Mouse (Mus musculus): Measurements from ENCODE around the gene Ntn4. TPM values are rescaled to one million over a fixed set of nuclear protein-coding genes. Genes with fewer than 3 reads are reported as not detected.
A peak's percentile ranks its signal among the peaks of the same experiment; 100 is the strongest.

The Ntn4 gene
- total RNA-seq, 2 experiments from 2014 or later, result 5.5 to 7.8 TPM

- Histone ChIP-seq H3K4me3 (no peak overlapping the region), H3K27ac (no peak overlapping the region)
- no peak for TF ChIP-seq CTCF (conservative IDR thresholded peaks at IDR 0.05)
- DNase-seq (ENCODE audit: low spot score in 2 of 2), result no peak
Measured at GRCm38 (mm10) chr10:93647655-93648561, 7.4 kb downstream of the Ntn4 start.

DNA sequence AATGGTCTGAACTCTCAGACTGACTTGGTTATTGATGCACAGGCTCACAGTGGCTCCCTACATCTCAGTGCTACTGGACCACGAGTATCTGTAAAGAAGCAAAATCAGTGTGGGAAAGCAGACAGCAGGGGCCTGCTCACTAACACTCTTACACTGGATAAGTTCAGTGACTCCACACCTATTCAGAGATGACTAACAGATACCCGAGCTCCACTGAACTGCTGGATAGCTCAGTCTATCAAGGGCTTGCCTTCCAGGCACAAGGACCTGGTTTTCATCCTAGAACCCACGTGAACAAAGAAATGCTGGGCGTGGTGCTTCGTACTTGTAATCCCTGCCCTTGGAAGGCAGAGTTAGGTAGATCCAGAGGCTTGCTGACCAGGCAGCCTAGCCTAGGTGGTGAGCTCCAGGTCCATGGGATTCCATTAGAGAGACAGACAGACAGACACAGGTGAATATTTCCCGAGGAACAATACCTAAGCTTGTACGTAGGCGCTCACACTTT lies 8.2 kb downstream of the Ntn4 start:
- TF ChIP-seq CTCF (conservative IDR thresholded peaks at IDR 0.05), result no peak
- Histone ChIP-seq H3K4me3 (no peak overlapping the region), H3K27ac (no peak overlapping the region)
- no peak for DNase-seq (ENCODE audit: low spot score in 2 of 2)

DNA sequence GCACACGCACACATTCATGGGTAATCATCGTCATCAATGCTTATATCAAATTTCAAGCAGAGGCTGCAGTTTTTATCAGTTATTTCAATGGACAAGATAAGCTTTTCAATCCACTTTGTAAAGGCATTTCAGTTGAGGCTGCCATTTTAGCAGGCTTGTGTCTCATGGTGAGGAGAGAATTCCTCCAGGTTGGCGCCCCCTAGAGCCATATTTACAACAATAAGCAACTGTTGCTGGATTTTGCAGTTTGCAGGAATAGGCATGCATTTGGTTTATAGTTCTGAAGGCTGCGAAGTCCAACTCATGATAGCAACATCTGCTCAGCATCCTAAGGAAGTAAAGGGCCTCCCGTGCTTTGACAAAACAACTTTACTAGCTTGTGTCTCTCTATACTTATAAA lies 8.6 kb downstream of the Ntn4 start:
- Histone ChIP-seq H3K4me3 (no peak overlapping the region), H3K27ac (no peak overlapping the region)
- TF ChIP-seq CTCF (conservative IDR thresholded peaks at IDR 0.05), result peak; percentile 46
- DNase-seq (ENCODE audit: low spot score in 2 of 2), result no peak

DNA sequence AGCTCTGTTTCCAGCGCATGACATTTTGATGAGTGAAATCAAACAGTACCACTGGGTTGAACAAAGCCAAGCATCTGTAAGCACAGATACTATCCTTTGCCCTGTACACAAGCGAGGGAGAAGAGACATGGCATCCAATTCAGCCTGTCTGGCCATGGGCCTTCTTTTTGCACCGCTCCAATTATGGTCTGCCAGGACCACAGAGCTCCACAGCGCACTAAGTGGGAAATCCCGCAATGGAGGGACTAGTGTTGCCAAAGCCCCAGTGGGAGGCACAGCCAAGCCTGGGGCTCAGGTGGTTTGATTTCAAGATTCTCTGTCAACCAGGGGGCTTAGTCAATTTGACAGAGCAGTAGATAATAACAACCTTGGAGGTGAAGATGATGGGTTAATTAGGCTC lies 9.1 kb downstream of the Ntn4 start:
- TF ChIP-seq CTCF (conservative IDR thresholded peaks at IDR 0.05), result no peak
- H3K27ac ChIP-seq, result no peak overlapping the region
- no peak for DNase-seq (ENCODE audit: low spot score in 2 of 2)
- no peak overlapping the region for H3K4me3 ChIP-seq

- TF ChIP-seq CTCF (conservative IDR thresholded peaks at IDR 0.05), result no peak
- H3K4me3 ChIP-seq, result no peak overlapping the region
- no peak for DNase-seq (ENCODE audit: low spot score in 2 of 2)
- no peak overlapping the region for H3K27ac ChIP-seq
Measured at GRCm38 (mm10) chr10:93653322-93653721, 12.8 kb downstream of the Ntn4 start.

DNA sequence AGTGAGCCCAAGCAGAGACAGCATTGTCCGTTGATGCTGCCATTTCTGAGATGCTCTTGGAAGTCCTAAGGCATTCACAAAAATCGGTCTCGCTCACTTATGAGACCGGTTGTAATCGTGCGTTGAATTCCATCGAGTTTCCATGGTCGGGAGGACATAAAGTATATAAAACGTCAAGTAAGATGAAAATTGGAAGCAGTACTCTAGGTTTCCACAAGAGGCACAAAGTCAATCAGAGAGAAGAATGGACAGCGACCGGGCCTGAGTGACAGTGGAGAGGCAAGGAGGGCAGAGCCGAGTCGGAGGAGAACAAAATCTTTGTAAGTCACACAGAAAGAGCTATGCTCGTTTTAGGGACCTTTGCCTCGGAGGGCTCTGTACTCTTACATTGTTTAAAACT lies 14.9 kb downstream of the Ntn4 start:
- peak; percentile 39 for TF ChIP-seq CTCF (conservative IDR thresholded peaks at IDR 0.05)
- no peak overlapping the region for H3K4me3 ChIP-seq

DNA sequence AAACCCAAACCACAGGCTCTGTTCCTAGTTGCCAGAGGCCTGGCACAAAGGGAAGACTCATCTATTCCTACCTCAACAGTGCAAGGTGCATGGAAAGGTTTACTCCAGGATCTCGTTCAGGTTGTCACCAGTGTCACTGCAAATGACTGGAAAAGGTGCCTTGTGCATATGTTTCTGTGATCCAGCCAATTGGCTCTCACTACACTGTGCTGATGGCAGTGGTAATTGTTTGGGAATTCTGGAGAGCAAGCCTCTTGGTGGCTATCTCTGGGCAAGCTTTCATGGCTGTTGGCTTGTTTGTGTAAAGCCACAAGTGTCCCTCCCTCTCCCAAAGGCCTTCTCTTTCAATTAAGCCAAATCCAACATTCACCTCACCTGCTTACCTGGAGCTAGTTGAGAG lies 19.3 kb downstream of the Ntn4 start:
- no peak overlapping the region for H3K4me3 ChIP-seq
- H3K27ac ChIP-seq, result no peak overlapping the region
- no peak for TF ChIP-seq CTCF (conservative IDR thresholded peaks at IDR 0.05)
- no peak for DNase-seq (ENCODE audit: low spot score in 2 of 2)

More for the DNA sequence above, 14.9 kb downstream of the Ntn4 start:
- no peak for DNase-seq (ENCODE audit: low spot score in 2 of 2)
- no peak overlapping the region for H3K27ac ChIP-seq

DNA sequence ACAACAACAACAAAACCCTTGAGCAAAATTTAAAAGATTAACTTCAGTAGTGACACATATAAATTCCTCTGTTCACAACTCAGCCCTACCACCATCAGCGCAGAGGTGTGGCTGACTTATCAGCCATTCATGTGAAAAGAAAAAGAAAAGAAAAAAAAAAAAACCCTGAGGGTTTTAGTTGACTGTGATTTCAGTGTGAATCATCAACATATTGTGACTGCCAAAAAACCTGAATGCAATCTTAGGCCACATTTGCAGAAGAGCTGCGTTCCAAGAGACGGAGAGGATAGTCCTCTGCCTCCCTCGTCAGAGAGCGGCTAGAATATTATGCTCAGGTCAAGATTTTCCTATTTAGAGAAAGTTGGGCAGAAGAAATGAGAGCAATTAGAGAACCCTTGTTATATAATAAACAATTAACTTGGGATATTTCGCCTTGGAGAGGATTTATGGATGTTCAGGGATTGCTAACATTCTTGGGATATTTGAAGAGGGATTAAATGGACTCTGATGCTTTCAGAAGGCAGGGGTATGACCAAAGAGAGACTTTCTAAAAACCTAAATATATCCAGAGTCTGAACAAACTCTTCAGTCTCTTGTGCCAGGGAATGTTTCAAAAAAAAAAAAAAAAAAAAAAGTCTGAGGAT lies 21.0 kb downstream of the Ntn4 start:
- no peak for DNase-seq (ENCODE audit: low spot score in 2 of 2)
- TF ChIP-seq CTCF (conservative IDR thresholded peaks at IDR 0.05), result no peak
- Histone ChIP-seq H3K4me3 (no peak overlapping the region), H3K27ac (no peak overlapping the region)

DNA sequence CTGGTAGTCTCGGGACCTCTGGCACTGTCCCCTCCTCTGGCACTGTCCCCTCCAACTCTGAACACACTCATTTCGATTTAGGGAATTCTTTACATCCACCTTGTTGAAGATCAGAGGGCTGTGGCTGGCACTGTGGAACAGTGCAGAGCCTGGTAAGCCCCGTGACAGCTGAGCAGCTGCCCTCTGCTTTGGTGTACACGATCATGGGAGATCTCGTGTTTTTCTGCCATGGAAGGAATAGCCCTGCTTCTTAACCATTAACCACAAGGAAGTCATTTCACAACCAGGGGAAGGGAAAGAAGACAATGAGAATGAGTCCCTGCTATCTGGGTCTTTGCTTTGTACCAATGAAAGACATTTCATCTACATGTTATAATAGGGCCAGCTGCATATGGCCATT lies 21.5 kb downstream of the Ntn4 start:
- no peak for DNase-seq (ENCODE audit: low spot score in 2 of 2)
- no peak for TF ChIP-seq CTCF (conservative IDR thresholded peaks at IDR 0.05)
- Histone ChIP-seq H3K27ac (no peak overlapping the region), H3K4me3 (no peak overlapping the region)

DNA sequence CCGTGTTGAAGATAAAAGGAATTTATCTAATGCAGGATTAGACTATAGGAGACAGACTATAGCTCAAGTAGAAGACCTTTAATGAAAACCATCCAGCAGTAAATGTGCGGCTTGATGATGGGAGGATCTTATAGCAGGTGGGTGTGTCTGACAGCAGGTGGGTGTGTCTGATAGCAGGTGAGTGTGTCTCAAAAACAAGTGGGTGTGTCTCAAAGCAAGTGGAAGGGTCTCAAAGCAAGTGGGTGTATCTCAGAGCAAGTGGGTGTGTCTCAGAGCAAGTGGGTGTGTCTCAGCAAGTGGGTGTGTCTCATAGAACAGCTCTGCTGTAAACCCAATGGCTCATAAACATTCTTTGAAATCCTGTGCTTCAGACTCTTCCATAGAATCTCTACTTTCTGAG lies 25.7 kb downstream of the Ntn4 start:
- DNase-seq (ENCODE audit: low spot score in 2 of 2), result no peak
- TF ChIP-seq CTCF (conservative IDR thresholded peaks at IDR 0.05), result no peak
- no peak overlapping the region for H3K27ac ChIP-seq
- no peak overlapping the region for H3K4me3 ChIP-seq

GRCm38 (mm10) chr10:93666996-93667395 lies 26.5 kb downstream of the Ntn4 start:
- Histone ChIP-seq H3K4me3 (no peak overlapping the region), H3K27ac (no peak overlapping the region)
- TF ChIP-seq CTCF (conservative IDR thresholded peaks at IDR 0.05), result no peak
- no peak for DNase-seq (ENCODE audit: low spot score in 2 of 2)

GRCm38 (mm10) chr10:93672646-93673479 lies 32.4 kb downstream of the Ntn4 start:
- TF ChIP-seq CTCF (conservative IDR thresholded peaks at IDR 0.05), result no peak
- no peak for DNase-seq (ENCODE audit: low spot score in 2 of 2)
- H3K27ac ChIP-seq, result no peak overlapping the region
- no peak overlapping the region for H3K4me3 ChIP-seq

All from layer of hippocampus, adult 2 months (tissue).